ENCODE assay signal across 8 mouse cellular contexts in genomic region chr7:142714783-142715498, GRCm38 (mm10). TPM values are rescaled to one million over a fixed set of nuclear protein-coding genes. Genes with fewer than 3 reads are reported as not detected.
DNase-seq lines count a peak whose midpoint lies in the region; ATAC-seq lines count a peak whose summit lies in the region.

No protein-coding gene starts in this region.

- no peaks in the 10 kb centered on the region for H3K36me3 ChIP-seq in forebrain, embryonic 11.5 days (ENCODE audit: control insufficient read depth, insufficient read depth, low read length)
- no peaks in the 10 kb centered on the region for H3K36me3 ChIP-seq in hindbrain, embryonic 11.5 days (ENCODE audit: control insufficient read depth, insufficient read depth, low read length)

- peak overlapping the region; percentile 52 for H3K4me2 ChIP-seq in forebrain, embryonic 11.5 days (ENCODE audit: low read depth, low read length, severe bottlenecking)
- H3K4me2 ChIP-seq in hindbrain, embryonic 11.5 days (replicated peaks; ENCODE audit: low read depth, low read length): peak overlapping the region; percentile 17

- peak overlapping the region; percentile 65 for H3K9ac ChIP-seq in forebrain, embryonic 11.5 days (ENCODE audit: low read length)
- H3K9ac ChIP-seq in hindbrain, embryonic 11.5 days (ENCODE audit: low read depth, low read length): 0 out of 2 replicates have a peak overlapping the region, but pooled peaks have one; percentile 8

- DNase-seq in heart, adult 11 months: peak; percentile 79
- DNase-seq in heart, postnatal 25 days (ENCODE audit: low spot score): no peak
- DNase-seq in c-Kit-negative CD71-positive TER-119-positive erythroid progenitor cells, embryonic 14.5 days (ENCODE audit: low read depth, low spot score): peak; percentile 16
- peak; percentile 74 for DNase-seq in forebrain, embryonic 11.5 days (ENCODE audit: low spot score)
- peak; percentile 79 for DNase-seq in hindbrain, embryonic 11.5 days (ENCODE audit: low spot score)
- DNase-seq in layer of hippocampus, postnatal 10 days (ENCODE audit: low spot score in 2 of 2): peak; percentile 63 to 68
- DNase-seq in right cerebral cortex, postnatal 14 days: peak; percentile 35

- H3K27me3 ChIP-seq in forebrain, embryonic 11.5 days (ENCODE audit: control insufficient read depth, insufficient read depth, low read length): no peaks in the 10 kb centered on the region
- H3K27me3 ChIP-seq in hindbrain, embryonic 11.5 days (ENCODE audit: control insufficient read depth, insufficient read depth, low read length): no peaks in the 10 kb centered on the region

- H3K9me3 ChIP-seq in forebrain, embryonic 11.5 days (ENCODE audit: control insufficient read depth, low read length): no peaks in the 10 kb centered on the region
- H3K9me3 ChIP-seq in hindbrain, embryonic 11.5 days (ENCODE audit: control insufficient read depth, low read length): no peaks in the 10 kb centered on the region

- 11% methylated on average over 8 of the region's 8 CpGs for WGBS in forebrain, embryonic 11.5 days
- 17% methylated on average over 8 of the region's 8 CpGs for WGBS in hindbrain, embryonic 11.5 days

- ATAC-seq in forebrain, embryonic 11.5 days (replicated peaks; ENCODE audit: low FRiP score): no peak; the same call in 1 of the 2 replicates
- ATAC-seq in hindbrain, embryonic 11.5 days (ENCODE audit: low FRiP score): no peak
- ATAC-seq in megakaryocyte, adult 5-6 weeks (ENCODE audit: poor library complexity, severe bottlenecking): peak; percentile 60; the same call in 1 of the 2 replicates

- H3K27ac ChIP-seq in forebrain, embryonic 11.5 days (ENCODE audit: low read depth, low read length): no peak overlapping the region
- no peak overlapping the region for H3K27ac ChIP-seq in hindbrain, embryonic 11.5 days (ENCODE audit: low read depth, low read length)

- H3K4me1 ChIP-seq in forebrain, embryonic 11.5 days (replicated peaks; ENCODE audit: control insufficient read depth, insufficient read depth, low read length): no peaks in the 10 kb centered on the region
- H3K4me1 ChIP-seq in hindbrain, embryonic 11.5 days (replicated peaks; ENCODE audit: control insufficient read depth, insufficient read depth, low read length): no peaks in the 10 kb centered on the region

- intact Hi-C loops in heart, postnatal 25 days (cut with DNase I): no loop called here

- H3K4me3 ChIP-seq in forebrain, embryonic 11.5 days (ENCODE audit: low read depth, low read length): peak overlapping the region; percentile 13; the same call in 1 of the 2 replicates
- 0 out of 2 replicates have a peak overlapping the region, but pooled peaks have one; percentile 1 for H3K4me3 ChIP-seq in hindbrain, embryonic 11.5 days (ENCODE audit: low read depth, low read length)

RNA-seq across cellular contexts. Expression of gene Ins2, which starts 28.2 kb away (rescaled TPM):
- not detected for total RNA-seq in heart, postnatal 25 days (2021)
- not detected in 2 replicates for polyA plus RNA-seq in forebrain, embryonic 11.5 days (2014; fragmentation: Nextera tagmentation; extraction: Ambion mirVana)
- polyA plus RNA-seq in hindbrain, embryonic 11.5 days (2014; fragmentation: Nextera tagmentation; extraction: Ambion mirVana): 0.84 TPM in 1 of 2 replicates, not detected in the other
- total RNA-seq in layer of hippocampus, postnatal 10 days (2021): not detected
- not detected in 2 replicates for total RNA-seq in megakaryocyte, adult 5-6 weeks (2015)
- total RNA-seq in megakaryocyte, adult 5-6 weeks (2017): not detected in 2 replicates

RNA-seq across cellular contexts. Expression of gene Gm49394, which starts 45.2 kb away (rescaled TPM):
- total RNA-seq in heart, postnatal 25 days (2021): not detected
- polyA plus RNA-seq in forebrain, embryonic 11.5 days (2014; fragmentation: Nextera tagmentation; extraction: Ambion mirVana): not detected in 2 replicates
- not detected in 2 replicates for polyA plus RNA-seq in hindbrain, embryonic 11.5 days (2014; fragmentation: Nextera tagmentation; extraction: Ambion mirVana)
- total RNA-seq in layer of hippocampus, postnatal 10 days (2021): under 1 TPM; 0.11 to 0.51 TPM
- total RNA-seq in megakaryocyte, adult 5-6 weeks (2015): not detected in 2 replicates
- not detected in 2 replicates for total RNA-seq in megakaryocyte, adult 5-6 weeks (2017)

RNA-seq across cellular contexts. Expression of gene Igf2, which starts 48.3 kb away (rescaled TPM):
- 100 to 1,000 TPM; 131 to 156 TPM for total RNA-seq in heart, postnatal 25 days (2021)
- polyA plus RNA-seq in forebrain, embryonic 11.5 days (2014; fragmentation: Nextera tagmentation; extraction: Ambion mirVana): 121 and 141 TPM in 2 replicates
- polyA plus RNA-seq in hindbrain, embryonic 11.5 days (2014; fragmentation: Nextera tagmentation; extraction: Ambion mirVana): 189 and 268 TPM in 2 replicates
- 100 to 1,000 TPM; 209 to 223 TPM for total RNA-seq in layer of hippocampus, postnatal 10 days (2021)
- total RNA-seq in megakaryocyte, adult 5-6 weeks (2015): 0.05 TPM in 1 of 2 replicates, not detected in the other
- not detected in 2 replicates for total RNA-seq in megakaryocyte, adult 5-6 weeks (2017)

Comparison
In these comparisons a context has a peak if more than half of its experiments do, and no peak if none do; other contexts are left out.
1. RNA of gene Igf2, which starts 48.3 kb away (total RNA-seq): 209 to 223 TPM in layer of hippocampus, postnatal 10 days and 131 to 156 TPM in heart, postnatal 25 days; 0.05 TPM in megakaryocyte, adult 5-6 weeks; every median in the first group is over 100 times any median in the second.